Mouse (Mus musculus): ENCODE results near the gene Zdhhc23.

Zdhhc23 gene

DNA sequence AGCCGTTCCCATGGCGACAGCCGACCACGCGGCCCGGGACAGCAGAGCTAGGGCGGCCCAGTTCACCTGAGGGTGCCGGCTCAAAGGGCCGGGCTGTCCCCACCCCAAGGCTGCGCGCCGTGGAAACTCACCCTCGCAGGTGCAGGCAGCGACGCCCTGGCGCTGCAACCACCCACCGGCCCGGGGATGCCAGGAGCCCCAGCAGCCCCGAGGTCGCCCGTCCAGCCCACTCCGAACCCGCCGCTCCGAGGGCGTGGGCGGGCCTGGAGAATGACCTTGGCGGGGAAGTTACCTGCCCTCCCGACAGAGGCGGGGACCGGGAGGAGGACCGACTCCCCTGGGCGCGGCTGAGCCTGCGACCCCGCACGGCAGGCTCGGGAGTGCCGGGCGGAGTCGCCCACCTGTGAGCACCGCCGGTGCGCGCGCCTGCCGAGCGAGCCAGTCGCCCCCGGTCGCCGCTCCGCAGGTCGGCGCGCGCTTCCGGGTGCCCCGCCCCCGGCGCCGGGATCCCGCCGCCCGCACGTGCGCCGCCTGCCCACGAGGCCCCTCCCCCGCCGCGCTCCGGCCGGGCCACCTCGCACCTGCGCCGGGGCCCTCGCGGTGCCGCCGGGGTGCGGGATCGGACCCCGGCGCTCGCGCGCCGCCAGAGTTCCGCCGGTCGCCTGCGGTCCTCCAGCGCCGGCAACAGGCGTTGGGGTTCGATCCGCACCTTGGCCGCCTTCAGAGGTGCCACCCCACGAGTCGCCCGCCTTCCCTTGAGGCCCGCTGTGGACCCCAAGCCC is at the start of gene Zdhhc23:
Gene Zdhhc23, minus strand, starts transcription at position 464 of the 782 bp plus-strand sequence.
- peak in 1 of 2 experiments; percentile 36 for DNase-seq (ENCODE audit: low spot score in 2 of 2)

DNA sequence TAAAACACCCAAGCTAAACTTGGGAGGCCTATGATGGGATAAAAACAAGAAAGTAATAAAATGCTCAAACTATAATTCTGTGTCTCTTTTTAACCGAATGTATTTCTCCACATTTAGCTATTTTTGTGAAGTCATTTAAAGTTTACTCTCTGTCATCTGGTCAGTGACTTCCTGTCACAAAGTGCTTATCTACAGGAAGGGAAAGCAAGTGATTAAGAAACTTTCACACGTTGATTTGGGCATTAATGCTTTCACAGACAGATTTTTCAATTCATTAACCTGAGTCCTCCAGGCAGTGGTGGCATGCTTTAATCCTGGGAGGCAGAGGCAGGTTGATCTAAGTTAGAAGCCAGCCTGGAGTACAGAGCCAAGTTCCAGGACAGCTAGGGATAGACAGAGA is 49.7 kb upstream of the Zdhhc23 start:
- no peak for DNase-seq (ENCODE audit: low spot score in 2 of 2)

DNA sequence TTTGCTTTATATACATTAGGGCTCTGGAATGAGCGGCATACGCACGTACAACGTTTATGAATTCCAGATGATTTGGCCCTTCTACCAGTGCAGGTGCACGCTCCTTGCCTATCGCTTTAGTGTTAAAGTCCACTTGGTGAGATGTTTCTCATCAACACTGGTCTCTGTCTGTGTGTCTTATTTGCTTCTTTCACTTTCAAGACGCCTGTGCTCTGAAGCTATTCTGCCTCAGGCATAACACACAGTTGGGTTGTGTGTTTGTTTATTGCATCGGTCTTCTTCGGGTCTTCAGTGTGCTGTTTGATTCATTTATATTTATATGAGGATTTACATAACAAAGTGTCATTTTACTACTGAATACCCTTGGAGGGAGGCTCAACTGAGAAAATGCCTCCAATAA is 47.2 kb upstream of the Zdhhc23 start:
- no peak for DNase-seq (ENCODE audit: low spot score in 2 of 2)

DNA sequence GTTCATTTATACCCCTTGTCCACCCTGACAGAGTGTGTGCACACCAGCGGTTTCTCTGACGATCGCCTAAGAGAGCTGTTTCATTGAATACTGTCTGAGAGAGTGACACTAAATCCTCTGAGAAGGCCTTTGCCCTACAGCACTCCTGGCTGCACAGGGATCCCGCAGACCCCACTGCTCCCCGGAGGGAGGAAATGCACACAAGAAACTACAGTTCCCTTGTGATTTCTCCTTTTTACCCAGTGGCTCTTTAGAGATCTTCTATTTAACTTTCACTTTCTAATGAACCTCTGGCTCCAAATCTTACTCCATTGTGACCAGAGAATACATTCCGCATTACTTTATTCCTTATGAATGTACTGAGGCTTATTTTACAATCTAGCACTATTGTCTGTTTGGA is 46.6 kb upstream of the Zdhhc23 start:
- no peak for DNase-seq (ENCODE audit: low spot score in 2 of 2)

DNA sequence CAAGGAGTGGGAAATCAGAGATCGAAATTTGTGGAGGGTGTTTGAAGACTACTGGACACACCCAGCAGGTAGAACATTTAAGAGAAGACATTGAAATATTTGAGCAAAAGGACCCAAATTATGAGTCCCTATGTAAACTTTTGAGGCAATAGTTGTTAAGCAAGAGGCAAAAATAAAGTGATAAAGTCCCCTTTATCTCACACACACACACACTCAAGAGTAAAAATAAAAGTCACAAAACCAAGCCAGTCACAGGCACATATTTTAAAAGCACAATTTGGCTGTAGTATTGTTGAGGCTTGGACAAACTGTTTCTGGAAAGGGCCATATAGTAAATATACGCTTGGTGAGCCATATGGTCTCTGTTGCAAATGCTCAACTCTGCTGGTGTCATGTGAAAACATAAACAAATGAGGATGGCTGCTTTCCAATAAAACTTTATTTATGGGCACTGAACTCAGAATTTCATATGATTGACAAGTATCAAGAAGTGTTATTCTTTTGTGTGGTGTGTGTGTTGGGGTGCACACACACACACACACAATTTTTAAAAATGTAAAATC is 39.5 kb upstream of the Zdhhc23 start:
- DNase-seq (ENCODE audit: low spot score in 2 of 2): no peak

DNA sequence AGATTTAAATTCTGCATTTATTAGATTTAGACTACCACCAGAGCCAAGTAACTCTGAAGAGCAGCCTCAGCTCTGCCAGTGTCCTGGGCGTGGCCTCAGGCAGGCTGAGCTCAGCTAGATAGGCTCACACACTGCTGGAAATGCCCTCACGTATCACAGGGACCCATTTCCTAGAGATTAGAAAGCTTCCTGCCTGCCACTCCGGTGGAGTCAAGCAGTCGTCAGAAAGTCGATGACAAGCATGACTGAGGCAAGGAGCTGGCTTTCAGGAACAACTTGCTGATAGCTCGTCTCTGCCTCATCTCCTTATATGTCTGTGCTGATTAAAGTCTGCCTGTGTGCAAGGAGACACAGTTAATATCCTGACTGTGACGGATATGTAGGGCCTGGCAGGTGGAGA is 38.8 kb upstream of the Zdhhc23 start:
- no peak for DNase-seq (ENCODE audit: low spot score in 2 of 2)

DNA sequence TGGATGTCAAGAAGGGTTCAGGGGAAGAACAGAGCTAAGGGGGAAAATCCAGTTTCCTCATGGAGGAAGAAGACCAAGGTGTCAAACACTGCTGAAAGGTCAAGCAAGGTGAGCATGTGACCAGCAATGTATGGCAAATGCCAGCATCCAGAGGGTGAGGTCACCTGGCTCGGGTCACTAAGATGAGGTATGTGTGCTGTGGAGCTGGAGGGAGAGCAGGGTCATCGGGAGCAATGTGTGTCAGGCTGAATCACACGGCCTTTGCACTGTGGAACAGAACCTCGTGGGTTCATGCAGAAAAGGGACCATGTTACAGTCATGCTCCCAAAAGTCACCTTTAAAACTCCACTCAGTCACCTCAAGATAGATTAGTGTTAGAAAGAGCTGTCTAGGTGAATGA is 38.1 kb upstream of the Zdhhc23 start:
- DNase-seq (ENCODE audit: low spot score in 2 of 2): no peak

DNA sequence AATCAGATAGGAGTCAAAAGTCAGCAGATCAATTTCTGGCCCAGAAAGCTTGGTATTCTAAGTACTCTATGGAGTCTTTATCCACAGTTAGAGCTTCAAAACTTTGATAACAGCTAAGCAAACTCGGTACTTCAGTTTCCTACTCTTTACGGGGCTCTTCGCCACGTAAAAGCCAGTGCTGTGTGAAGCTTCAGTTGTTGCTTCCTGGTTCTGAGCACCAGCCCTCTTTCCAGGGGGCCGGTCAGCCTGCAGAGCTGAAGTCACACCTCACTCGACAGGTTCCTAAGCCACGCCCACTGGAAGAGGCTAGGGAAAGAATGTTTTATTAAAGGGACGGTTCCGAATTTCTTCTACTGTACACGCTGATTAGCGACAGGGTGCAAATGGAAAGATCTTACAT is 36.6 kb upstream of the Zdhhc23 start:
- no peak for DNase-seq (ENCODE audit: low spot score in 2 of 2)

DNA sequence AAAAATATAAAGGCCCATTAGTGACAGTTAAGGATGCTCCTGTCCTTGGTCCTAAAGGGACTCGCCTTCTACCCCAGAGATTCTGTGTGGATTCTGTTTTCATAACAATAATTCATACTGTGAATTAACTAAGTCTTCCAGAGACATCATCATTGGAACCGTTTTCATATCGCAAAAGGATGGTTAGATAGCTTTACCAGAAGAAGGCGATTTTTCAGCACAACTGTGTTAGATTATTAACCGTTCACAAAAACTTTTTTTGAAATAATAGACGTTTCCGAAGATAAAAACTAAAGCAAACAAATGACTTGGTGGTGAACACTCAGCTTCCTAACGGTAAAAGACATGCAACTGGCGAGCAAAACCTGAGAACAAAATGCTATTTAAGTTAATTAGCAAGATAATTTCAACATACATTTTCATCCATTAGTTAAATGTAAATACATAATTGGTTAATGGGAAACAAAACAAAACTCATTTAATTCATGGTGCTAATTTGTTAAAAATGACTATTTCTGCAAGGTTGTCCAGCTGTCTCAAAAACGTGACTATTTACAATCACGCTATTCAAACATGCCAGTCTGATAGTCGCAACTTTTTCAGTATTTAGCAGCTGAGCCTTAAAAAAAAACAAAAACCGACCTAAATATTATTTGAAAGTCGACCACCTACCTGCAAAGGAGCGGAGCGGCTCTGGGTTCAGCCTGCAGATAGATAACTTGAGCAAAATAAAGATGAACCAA is 36.0 kb upstream of the Zdhhc23 start:
- no peak for DNase-seq (ENCODE audit: low spot score in 2 of 2)

DNA sequence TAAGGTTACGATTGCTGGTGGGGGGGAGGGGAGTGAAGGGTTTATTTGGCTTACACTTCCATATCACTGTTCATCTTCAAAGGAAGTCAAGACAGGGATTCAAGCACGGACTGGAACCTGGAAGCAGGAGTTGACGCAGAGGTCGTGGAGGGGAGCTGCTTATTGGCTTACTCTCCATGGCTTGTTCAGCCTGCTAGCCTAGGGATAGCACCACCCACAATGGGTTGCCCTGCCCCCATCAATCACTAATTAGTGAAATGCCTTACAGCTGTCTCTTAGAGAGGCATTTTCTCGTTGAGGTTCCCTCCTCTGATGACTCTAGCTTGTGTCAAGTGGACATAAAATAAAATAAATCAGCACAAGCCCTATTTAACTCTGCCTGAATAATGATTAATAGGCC is 31.4 kb upstream of the Zdhhc23 start:
- DNase-seq (ENCODE audit: low spot score in 2 of 2): no peak

DNA sequence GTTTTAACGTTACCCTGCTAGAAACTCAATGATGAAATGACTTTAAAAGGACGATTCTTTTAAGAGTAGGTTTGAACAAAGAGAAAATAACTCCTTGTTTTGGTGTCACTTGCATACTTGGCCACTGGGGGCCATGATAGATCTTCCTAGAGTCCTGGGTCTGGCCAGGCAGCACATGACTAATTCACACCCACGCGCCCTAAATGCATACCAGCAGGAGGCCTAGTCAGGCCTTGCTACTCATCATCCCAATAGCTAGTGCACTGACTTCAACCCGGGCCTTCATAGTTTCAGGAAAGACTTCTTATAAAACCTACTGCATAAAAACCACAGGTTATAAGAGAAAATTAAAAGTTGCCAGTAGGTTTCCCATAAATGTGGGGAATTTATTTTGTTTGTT is 22.5 kb upstream of the Zdhhc23 start:
- no peak for DNase-seq (ENCODE audit: low spot score in 2 of 2)

DNA sequence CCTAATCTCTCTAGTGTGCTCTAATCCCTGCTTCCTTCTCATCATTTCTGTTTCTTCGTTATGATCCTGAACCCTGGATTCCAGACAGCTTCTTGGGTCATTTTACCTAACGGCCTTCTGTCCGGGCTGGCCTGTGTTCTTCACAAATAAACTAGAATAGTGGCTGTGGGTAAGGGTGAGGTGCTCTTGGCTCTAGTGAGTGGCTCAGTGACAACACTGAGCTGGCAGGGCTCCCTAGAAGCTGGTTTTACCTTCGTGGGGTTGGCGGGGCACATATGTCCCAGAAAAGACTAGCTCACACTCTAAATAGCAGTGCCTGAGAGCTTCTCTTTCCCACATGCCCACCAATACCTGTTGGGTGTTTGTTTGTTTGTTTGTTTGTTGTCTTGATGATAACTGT is 19.9 kb upstream of the Zdhhc23 start:
- no peak for DNase-seq (ENCODE audit: low spot score in 2 of 2)

DNA sequence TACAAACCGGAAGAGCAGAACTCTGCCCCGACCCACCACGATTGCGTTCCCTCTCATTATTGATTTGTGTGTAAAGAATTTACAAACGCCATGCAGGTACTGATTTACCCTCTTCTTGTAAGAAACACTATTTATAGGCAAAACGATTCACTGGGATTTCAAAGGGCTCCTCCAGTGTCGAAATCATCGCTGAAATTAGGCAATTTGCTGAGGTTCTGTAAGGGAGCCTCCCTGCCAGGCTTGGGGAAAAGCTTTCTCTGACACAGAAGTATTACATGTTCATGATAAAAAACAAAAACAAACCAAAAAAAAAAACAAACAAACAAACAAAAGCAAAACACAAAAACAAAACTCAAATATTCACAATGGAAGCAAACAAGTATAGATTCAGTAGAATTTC is 19.5 kb upstream of the Zdhhc23 start:
- no peak for DNase-seq (ENCODE audit: low spot score in 2 of 2)

DNA sequence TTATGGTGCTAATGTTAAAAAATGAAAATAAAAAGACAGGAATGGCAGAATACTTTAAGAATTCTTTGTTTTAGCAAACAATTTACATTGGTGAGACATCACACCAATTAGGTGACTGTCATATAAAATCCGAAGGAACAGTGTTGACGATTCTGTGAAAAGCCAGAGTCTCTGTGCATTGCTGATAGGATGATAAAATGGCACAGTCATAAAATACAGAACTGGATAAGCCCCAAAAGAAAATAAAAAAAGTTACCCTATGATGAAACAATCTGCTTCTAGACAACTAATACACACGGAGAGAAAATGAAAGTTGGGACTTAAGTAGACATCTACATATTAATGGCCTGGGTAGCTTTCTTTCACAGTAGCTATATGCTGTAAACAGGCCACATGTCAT is 15.0 kb upstream of the Zdhhc23 start:
- DNase-seq (ENCODE audit: low spot score in 2 of 2): no peak

DNA sequence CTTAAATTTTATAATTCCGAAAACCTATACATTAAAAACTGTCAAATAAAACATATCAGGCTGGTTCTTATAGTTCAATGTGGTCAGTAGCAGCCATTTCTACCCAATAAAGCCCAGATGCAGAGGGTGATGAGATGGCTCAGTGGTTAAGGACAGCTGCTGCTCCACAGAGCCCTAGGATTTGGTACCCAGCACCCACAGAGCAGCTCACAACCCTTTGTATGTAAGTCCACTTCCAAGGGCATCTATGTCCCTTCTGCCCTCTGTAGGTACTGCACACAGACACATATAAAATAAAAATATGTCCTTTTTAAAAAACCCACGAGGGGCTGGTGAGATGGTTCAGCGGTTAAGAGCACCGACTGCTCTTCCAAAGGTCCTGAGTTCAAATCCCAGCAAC is 6.7 kb upstream of the Zdhhc23 start:
- DNase-seq (ENCODE audit: low spot score in 2 of 2): no peak

DNA sequence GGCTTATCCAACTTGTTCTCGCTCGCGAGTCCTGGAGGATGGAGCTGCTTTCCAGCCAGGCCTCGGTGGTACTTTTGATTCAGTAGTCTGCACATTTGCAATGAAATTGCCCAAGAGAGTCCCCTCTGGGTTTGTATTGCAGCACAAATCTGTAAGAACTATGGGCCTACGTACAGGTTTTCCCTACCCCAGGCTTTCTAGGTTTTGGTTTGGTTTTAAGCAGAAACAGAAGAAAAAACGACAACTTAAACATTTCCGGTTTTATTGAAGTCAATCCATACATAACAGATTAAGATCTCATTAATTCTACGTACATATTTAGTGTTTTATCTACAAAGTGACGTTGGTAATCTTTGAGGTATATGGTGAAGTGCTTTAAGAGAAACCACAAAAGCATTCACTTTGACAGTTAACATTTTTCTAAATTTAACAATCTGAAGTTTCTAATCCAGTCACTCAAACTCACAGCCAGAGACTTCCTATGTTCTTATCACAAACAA is 569 bp upstream of the Zdhhc23 start:
- no peak for DNase-seq (ENCODE audit: low spot score in 2 of 2)

DNA sequence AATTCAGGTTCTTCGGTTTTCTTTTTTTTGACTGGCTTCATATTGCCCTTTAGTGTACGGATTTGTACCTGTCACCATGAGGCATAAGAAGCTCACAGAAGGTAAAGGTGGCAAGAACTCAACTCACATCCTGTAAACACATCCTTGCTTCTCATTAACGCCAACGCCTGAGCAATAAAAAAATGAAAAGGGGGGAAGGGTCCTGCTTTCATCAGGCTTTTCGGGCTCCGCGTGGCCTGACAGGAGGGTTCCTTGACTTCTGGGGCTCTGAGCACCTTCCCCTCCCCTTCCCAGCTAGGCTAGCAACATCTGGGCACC is 622 bp downstream of the Zdhhc23 start:
- DNase-seq (ENCODE audit: low spot score in 2 of 2): no peak

DNA sequence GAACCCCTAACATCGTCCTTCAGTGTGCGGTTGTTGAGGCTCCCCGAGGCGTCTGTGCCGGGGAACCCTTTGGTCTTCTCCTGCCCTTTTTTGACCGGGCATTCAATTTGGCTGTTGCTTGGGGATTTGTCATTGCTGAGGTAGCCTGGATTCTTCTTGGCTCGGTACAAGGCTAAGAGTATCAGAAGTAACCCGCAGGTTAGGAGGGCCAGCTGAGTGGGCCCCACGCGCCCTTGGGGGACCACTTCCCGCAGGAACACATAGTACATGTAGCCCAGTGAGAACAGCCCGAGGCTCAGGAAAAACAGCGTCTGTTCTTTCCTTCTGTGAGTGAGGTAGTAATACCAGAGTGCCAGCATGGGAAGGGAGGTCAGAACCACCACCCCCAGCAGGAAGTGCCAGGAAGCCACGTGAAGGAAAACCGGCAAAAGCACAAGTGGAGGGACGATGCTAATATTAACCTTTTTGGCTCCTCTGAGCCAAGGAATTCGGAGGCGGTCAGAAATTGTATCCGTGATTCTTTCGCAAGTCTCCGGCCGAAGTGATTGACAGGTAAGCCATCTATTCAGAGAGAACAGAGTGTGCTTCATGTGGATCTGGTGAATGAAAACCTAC is 5.9 kb downstream of the Zdhhc23 start:
- DNase-seq (ENCODE audit: low spot score in 2 of 2): no peak

DNA sequence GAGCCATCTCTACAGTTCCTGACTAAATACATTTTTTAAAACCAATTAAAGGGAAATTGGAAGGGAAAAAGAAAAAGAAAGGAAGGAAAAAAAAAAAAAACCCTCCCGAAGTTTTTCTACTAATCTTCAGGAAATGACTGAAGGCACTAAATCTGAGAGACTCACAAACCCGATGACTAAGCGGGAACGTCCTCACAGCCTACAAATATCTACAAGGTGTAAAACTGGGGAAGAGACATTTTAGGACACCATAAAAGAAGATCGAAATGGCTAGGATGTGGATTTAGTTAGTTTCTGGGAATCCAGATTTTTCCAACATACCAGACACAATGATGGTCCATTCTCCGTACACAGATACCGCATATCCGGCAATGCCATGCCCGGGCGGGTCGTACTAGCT is 6.4 kb downstream of the Zdhhc23 start:
- DNase-seq (ENCODE audit: low spot score in 2 of 2): no peak

DNA sequence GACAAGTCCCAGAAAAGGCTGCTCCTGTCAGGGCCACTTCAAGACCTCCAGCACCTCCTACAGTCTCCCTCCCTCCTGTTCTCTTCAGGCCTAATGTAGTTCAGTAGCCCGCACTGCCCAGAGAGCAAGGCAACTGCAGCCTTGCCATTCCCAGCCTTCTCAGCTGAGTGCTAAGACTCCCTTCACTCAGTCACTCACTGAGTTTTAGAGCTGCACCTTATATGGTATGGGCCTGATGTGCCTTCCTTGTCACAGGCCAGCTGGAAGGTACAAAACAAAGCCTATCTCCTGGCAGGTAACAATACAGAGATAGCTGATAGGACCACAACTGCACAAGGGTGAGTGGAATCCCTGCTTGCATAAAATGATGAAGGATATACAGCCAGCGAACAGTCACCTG is 7.2 kb downstream of the Zdhhc23 start:
- DNase-seq (ENCODE audit: low spot score in 2 of 2): no peak

DNA sequence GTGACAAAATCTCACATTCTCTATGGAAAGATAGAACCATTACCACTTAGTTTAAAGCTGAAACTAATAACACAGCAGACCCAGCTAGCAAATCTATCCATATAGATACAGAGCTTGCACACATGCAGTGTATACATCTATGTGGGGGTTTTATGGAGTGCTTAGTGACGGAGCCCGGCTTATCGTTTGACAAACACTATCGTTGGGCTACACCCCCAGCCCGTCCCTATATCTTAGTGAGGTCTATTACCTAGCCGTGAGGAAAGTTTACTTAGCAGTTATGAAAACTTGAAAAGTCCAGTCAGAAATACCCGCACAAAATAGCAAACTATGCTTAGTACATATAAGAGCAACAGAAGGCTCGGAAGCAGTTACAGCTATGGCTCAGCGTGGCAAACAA is 7.8 kb downstream of the Zdhhc23 start:
- no peak for DNase-seq (ENCODE audit: low spot score in 2 of 2)

DNA sequence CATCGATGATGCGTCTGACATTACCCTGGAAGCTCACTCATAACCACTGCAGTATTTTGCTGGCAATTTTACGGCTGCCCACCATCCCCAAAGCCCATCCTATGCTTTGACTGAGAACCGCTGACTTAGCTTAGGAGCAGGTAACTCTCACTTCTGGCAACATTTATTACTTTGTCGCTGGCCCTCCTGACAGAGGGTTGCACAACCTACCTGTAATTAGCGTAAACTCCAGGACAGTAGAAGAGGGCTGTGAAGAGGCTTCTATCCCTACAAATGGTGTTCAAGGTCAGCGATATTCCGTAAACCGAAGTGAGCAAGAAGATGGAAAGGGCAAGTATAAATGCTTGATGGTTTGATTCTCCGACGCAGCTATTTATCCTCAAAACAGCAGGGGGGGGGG is 8.4 kb downstream of the Zdhhc23 start:
- DNase-seq (ENCODE audit: low spot score in 2 of 2): no peak

DNA sequence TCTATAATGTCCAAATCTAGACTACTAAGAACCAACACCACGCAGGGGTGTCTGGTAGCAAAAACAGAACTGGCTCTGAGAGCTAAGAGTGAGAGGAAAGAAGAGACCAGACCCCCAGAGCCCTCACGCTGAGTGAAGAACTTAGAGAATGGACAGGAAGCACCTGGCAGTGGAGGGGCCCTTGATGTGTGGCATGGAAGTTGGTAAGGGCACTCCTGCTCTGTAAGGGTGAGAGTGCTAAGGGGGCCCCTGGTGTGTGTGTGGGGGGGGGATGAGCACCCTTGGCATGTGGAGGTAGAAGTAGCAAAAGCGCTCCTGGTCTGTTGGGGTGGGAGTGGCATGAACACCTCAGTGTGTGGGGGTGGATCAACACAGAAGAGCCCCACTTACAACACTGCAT is 9.2 kb downstream of the Zdhhc23 start:
- DNase-seq (ENCODE audit: low spot score in 2 of 2): no peak

Measured in frontal cortex, postnatal 10 days (tissue).